Mouse (Mus musculus): ENCODE measurements around the gene Olfr1350. TPM values are rescaled to one million over a fixed set of nuclear protein-coding genes. Genes with fewer than 3 reads are reported as not detected.
"Not testable (repeated sequence)": the region's sequence is repeated elsewhere in the genome, so short reads cannot be mapped to it uniquely, and the experiment has no call there.

Olfr1350 gene
- not detected in 2 replicates for polyA plus RNA-seq (2015; fragmentation: Nextera tagmentation; extraction: Ambion mirVana)

- Histone ChIP-seq H3K9ac (ENCODE audit: low read depth, low read length) (no peak within 1 kb of the TSS), H3K27ac (no peak within 1 kb of the TSS), H3K9me3 (replicated peaks; ENCODE audit: low read length) (no peaks in the 10 kb centered on the region)
Measured at GRCm38 (mm10) chr7:6564541-6564940, at the start of gene Olfr1350. Gene Olfr1350 (plus strand): TSS chr7:6564841.

GRCm38 (mm10) chr7:6521666-6522065 is 43.0 kb upstream of the Olfr1350 start:
- H3K27me3 ChIP-seq (ENCODE audit: insufficient read depth, low read length) = no peaks in the 10 kb centered on the region
- TF ChIP-seq CTCF (IDR thresholded peaks at IDR 0.05; ENCODE audit: low read depth) = no peak
- 37% methylated on average over 1 of the region's 1 CpGs for WGBS
- no peak overlapping the region for H3K4me2 ChIP-seq (ENCODE audit: low read length)
- H3K9ac ChIP-seq (ENCODE audit: low read depth, low read length) = no peak overlapping the region
- H3K4me3 ChIP-seq (replicated peaks; ENCODE audit: low read depth, low read length) = no peak overlapping the region
- ATAC-seq (replicated peaks; ENCODE audit: low FRiP score, low read depth) = no peak
- H3K36me3 ChIP-seq (ENCODE audit: insufficient read depth, low read length) = no peaks in the 10 kb centered on the region
- H3K27ac ChIP-seq = no peak overlapping the region
- H3K4me1 ChIP-seq (replicated peaks; ENCODE audit: insufficient read depth, low read length) = no peaks in the 10 kb centered on the region
- H3K9me3 ChIP-seq (replicated peaks; ENCODE audit: low read length) = no peaks in the 10 kb centered on the region
- no peak for DNase-seq (ENCODE audit: low spot score)

More at GRCm38 (mm10) chr7:6564541-6564940, at the start of gene Olfr1350:
- no peak for TF ChIP-seq CTCF (IDR thresholded peaks at IDR 0.05; ENCODE audit: low read depth)
- H3K36me3 ChIP-seq (ENCODE audit: insufficient read depth, low read length) = no peaks in the 10 kb centered on the region
- ATAC-seq (replicated peaks; ENCODE audit: low FRiP score, low read depth) (no peak), DNase-seq (ENCODE audit: low spot score) (no peak)
- no peaks in the 10 kb centered on the region for H3K27me3 ChIP-seq (ENCODE audit: insufficient read depth, low read length)
- H3K4me2 ChIP-seq (ENCODE audit: low read length) = no peak within 1 kb of the TSS
- H3K4me1 ChIP-seq (replicated peaks; ENCODE audit: insufficient read depth, low read length) = no peaks in the 10 kb centered on the region
- no peak within 1 kb of the TSS for H3K4me3 ChIP-seq (replicated peaks; ENCODE audit: low read depth, low read length)

- no peaks in the 10 kb centered on the region for H3K27me3 ChIP-seq (ENCODE audit: insufficient read depth, low read length)
Measured at GRCm38 (mm10) chr7:6522850-6523249, 41.8 kb upstream of the Olfr1350 start, which contains the start of gene Olfr1349. Gene Olfr1349 (minus strand): TSS chr7:6522950.

GRCm38 (mm10) chr7:6525001-6525400 is 39.6 kb upstream of the Olfr1350 start:
- TF ChIP-seq CTCF (IDR thresholded peaks at IDR 0.05; ENCODE audit: low read depth) = no peak; the same call in 1 of the 2 replicates
- 67% methylated on average over 3 of the region's 3 CpGs for WGBS
- Histone ChIP-seq H3K27me3 (ENCODE audit: insufficient read depth, low read length) (no peaks in the 10 kb centered on the region), H3K27ac (no peak overlapping the region), H3K4me3 (replicated peaks; ENCODE audit: low read depth, low read length) (no peak overlapping the region), H3K4me1 (replicated peaks; ENCODE audit: insufficient read depth, low read length) (no peaks in the 10 kb centered on the region), H3K36me3 (ENCODE audit: insufficient read depth, low read length) (no peaks in the 10 kb centered on the region), H3K4me2 (ENCODE audit: low read length) (no peak overlapping the region), H3K9ac (ENCODE audit: low read depth, low read length) (no peak overlapping the region), H3K9me3 (replicated peaks; ENCODE audit: low read length) (no peaks in the 10 kb centered on the region)
- DNase-seq (ENCODE audit: low spot score) = no peak
- ATAC-seq (replicated peaks; ENCODE audit: low FRiP score, low read depth) = no peak

More at GRCm38 (mm10) chr7:6522850-6523249, 41.8 kb upstream of the Olfr1350 start, which contains the start of gene Olfr1349:
- Histone ChIP-seq H3K27ac (no peak within 1 kb of the TSS), H3K9ac (ENCODE audit: low read depth, low read length) (no peak within 1 kb of the TSS), H3K9me3 (replicated peaks; ENCODE audit: low read length) (no peaks in the 10 kb centered on the region), H3K4me1 (replicated peaks; ENCODE audit: insufficient read depth, low read length) (no peaks in the 10 kb centered on the region), H3K4me2 (ENCODE audit: low read length) (no peak within 1 kb of the TSS), H3K36me3 (ENCODE audit: insufficient read depth, low read length) (no peaks in the 10 kb centered on the region), H3K4me3 (replicated peaks; ENCODE audit: low read depth, low read length) (no peak within 1 kb of the TSS)
- ATAC-seq (replicated peaks; ENCODE audit: low FRiP score, low read depth) (no peak), DNase-seq (ENCODE audit: low spot score) (no peak)
- WGBS = 82% methylated on average over 5 of the region's 5 CpGs
- TF ChIP-seq CTCF (IDR thresholded peaks at IDR 0.05; ENCODE audit: low read depth) = no peak

- WGBS = 67% methylated on average over 5 of the region's 5 CpGs
- H3K4me2 ChIP-seq (ENCODE audit: low read length) = no peak overlapping the region
- H3K9me3 ChIP-seq (replicated peaks; ENCODE audit: low read length) = no peaks in the 10 kb centered on the region
- ATAC-seq (replicated peaks; ENCODE audit: low FRiP score, low read depth) = no peak
- H3K9ac ChIP-seq (ENCODE audit: low read depth, low read length) = no peak overlapping the region
- H3K4me3 ChIP-seq (replicated peaks; ENCODE audit: low read depth, low read length) = no peak overlapping the region
- DNase-seq (ENCODE audit: low spot score) = no peak
- no peaks in the 10 kb centered on the region for H3K4me1 ChIP-seq (replicated peaks; ENCODE audit: insufficient read depth, low read length)
- TF ChIP-seq CTCF (IDR thresholded peaks at IDR 0.05; ENCODE audit: low read depth) = peak; percentile 41
- H3K27me3 ChIP-seq (ENCODE audit: insufficient read depth, low read length) = no peaks in the 10 kb centered on the region
- H3K36me3 ChIP-seq (ENCODE audit: insufficient read depth, low read length) = no peaks in the 10 kb centered on the region
- H3K27ac ChIP-seq = no peak overlapping the region
Measured at GRCm38 (mm10) chr7:6526141-6526540, 38.5 kb upstream of the Olfr1350 start.

- ATAC-seq (replicated peaks; ENCODE audit: low FRiP score, low read depth) = no peak
- Histone ChIP-seq H3K36me3 (ENCODE audit: insufficient read depth, low read length) (no peaks in the 10 kb centered on the region), H3K27me3 (ENCODE audit: insufficient read depth, low read length) (no peaks in the 10 kb centered on the region), H3K4me1 (replicated peaks; ENCODE audit: insufficient read depth, low read length) (no peaks in the 10 kb centered on the region), H3K4me2 (ENCODE audit: low read length) (no peak overlapping the region), H3K9ac (ENCODE audit: low read depth, low read length) (no peak overlapping the region), H3K9me3 (replicated peaks; ENCODE audit: low read length) (no peaks in the 10 kb centered on the region), H3K27ac (no peak overlapping the region), H3K4me3 (replicated peaks; ENCODE audit: low read depth, low read length) (no peak overlapping the region)
- 53% methylated on average over 8 of the region's 8 CpGs for WGBS
- DNase-seq (ENCODE audit: low spot score) = peak; percentile 66
- TF ChIP-seq CTCF (IDR thresholded peaks at IDR 0.05; ENCODE audit: low read depth) = peak; percentile 66
Measured at GRCm38 (mm10) chr7:6586096-6586759, 21.6 kb downstream of the Olfr1350 start.

- WGBS = 81% methylated on average over 13 of the region's 13 CpGs
- H3K9me3 ChIP-seq (replicated peaks; ENCODE audit: low read length); DNase-seq (ENCODE audit: low spot score); ATAC-seq (replicated peaks; ENCODE audit: low FRiP score, low read depth); H3K27ac ChIP-seq; H3K9ac ChIP-seq (ENCODE audit: low read depth, low read length); H3K4me2 ChIP-seq (ENCODE audit: low read length); H3K27me3 ChIP-seq (ENCODE audit: insufficient read depth, low read length); H3K4me1 ChIP-seq (replicated peaks; ENCODE audit: insufficient read depth, low read length); H3K36me3 ChIP-seq (ENCODE audit: insufficient read depth, low read length); H3K4me3 ChIP-seq (replicated peaks; ENCODE audit: low read depth, low read length): not testable (repeated sequence)
Measured at GRCm38 (mm10) chr7:6588766-6589165, 24.1 kb downstream of the Olfr1350 start.

All from kidney, postnatal 0 days (tissue).